Mouse (Mus musculus) midbrain, embryonic 13.5 days (tissue): ENCODE measurements around the gene Ms4a6d. TPM values are rescaled to one million over a fixed set of nuclear protein-coding genes. Genes with fewer than 3 reads are reported as not detected.

Source experiments
- ATAC-seq: fragments of 200-750 bp; cut with Nextera tagmentation; 2 replicates; pipeline ENCODE4 v1.8.0; 2017; ENCODE audit warnings: mild to moderate bottlenecking, moderate TSS enrichment, moderate library complexity
- H3K27ac ChIP-seq: fragments of 300-500 bp; sonication (generic); 2 replicates; pipeline ENCODE4 v1.5.1; 2015; ENCODE audit warnings: inconsistent platforms, mild to moderate bottlenecking, moderate library complexity
- H3K27me3 ChIP-seq: fragments of 300-500 bp; sonication (generic); 2 replicates; pipeline ENCODE4 v1.6.1; 2015; ENCODE audit warnings: mild to moderate bottlenecking, inconsistent platforms
- H3K36me3 ChIP-seq: fragments of 300-500 bp; sonication (generic); 2 replicates; pipeline ENCODE4 v1.6.1; 2015; ENCODE audit warnings: mild to moderate bottlenecking, inconsistent platforms
- H3K4me1 ChIP-seq: fragments of 300-500 bp; sonication (generic); replicated peaks from 2 replicates; pipeline ENCODE4 v1.6.1; 2015; ENCODE audit warnings: inconsistent platforms
- H3K4me2 ChIP-seq: fragments of 300-500 bp; sonication (generic); replicated peaks from 2 replicates; pipeline ENCODE4 v1.6.1; 2015; ENCODE audit warnings: moderate library complexity, mild to moderate bottlenecking, inconsistent platforms
- H3K4me3 ChIP-seq: fragments of 300-500 bp; sonication (generic); replicated peaks from 2 replicates; pipeline ENCODE4 v1.5.1; 2015; ENCODE audit warnings: mild to moderate bottlenecking, inconsistent platforms
- H3K9ac ChIP-seq: fragments of 300-500 bp; sonication (generic); replicated peaks from 2 replicates; pipeline ENCODE4 v1.6.1; 2015; ENCODE audit warnings: mild to moderate bottlenecking, inconsistent platforms
- H3K9me3 ChIP-seq: fragments of 300-500 bp; sonication (generic); 2 replicates; pipeline ENCODE4 v1.6.1; 2016; ENCODE audit warnings: mild to moderate bottlenecking, inconsistent platforms
- WGBS: fragments of 180-500 bp; shearing (Covaris S2); methylation state at CpG from one replicate; pipeline ENCODE4 v1.1.7; 2015; 5-methylcytosine and 5-hydroxymethylcytosine counted together
- polyA plus RNA-seq: library from polyadenylated mRNA; unstranded; fragments of >200 nt; fragmentation: Nextera tagmentation; extraction: Ambion mirVana; gene quantifications from 2 replicates; pipeline ENCODE4 v1.2.1, GENCODE M21; 2015

Ms4a6d gene
- 2.0 and 2.3 TPM in 2 replicates for polyA plus RNA-seq

DNA sequence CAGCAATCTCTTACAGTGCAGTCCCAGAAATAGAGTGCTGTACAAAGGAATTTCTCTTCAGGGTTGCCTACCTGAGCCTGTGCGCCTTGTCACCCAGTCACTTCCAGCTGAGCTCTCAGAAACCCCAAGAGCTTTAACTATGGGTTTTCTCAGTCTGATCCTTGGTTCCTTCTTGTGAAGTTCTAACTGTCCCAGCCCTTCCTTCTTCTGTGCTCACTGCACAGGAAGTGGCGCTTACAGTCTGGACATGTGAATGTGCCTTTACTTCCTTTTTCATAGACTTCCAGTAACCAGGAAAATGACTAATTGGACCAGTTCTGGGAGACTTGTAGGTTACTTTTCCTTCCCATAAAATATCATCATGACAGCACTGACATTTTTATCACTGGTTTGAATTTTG lies at the start of gene Ms4a6d:
TSS of gene Ms4a6d (minus strand) at position 247 of the 400 bp plus-strand sequence.
- ATAC-seq, result no peak
- WGBS, result 91% methylated on average over 2 of the region's 2 CpGs
- no peak within 1 kb of the TSS for H3K9ac ChIP-seq
- H3K4me3 ChIP-seq, result no peak within 1 kb of the TSS
- H3K9me3 ChIP-seq, result no peaks in the 10 kb centered on the region
- no peak within 1 kb of the TSS for H3K4me2 ChIP-seq
- H3K27ac ChIP-seq, result no peak within 1 kb of the TSS
- H3K4me1 ChIP-seq, result no peaks in the 10 kb centered on the region
- no peaks in the 10 kb centered on the region for H3K27me3 ChIP-seq
- H3K36me3 ChIP-seq, result no peaks in the 10 kb centered on the region

DNA sequence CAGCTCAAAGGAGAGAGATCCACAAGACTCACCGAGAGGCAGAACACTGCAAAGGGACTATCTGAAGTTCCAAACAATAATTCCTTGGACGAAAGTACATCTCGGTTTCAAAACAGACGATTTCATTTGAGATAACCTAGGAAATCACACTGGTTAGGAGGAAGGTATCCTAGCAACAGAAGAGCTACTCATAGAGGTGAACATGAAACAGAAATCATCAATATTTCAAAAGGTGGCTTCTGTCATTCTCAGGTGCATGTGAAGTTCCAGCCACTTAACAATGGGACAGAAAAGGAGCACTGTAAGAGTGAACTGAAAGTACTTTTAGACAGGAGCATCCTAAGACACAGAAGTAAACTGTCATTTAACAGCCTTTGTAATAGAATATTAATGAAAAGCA lies 44.9 kb upstream of the Ms4a6d start:
- H3K4me3 ChIP-seq, result no peak overlapping the region
- H3K36me3 ChIP-seq, result no peaks in the 10 kb centered on the region
- H3K9me3 ChIP-seq, result no peaks in the 10 kb centered on the region
- no peak for ATAC-seq
- no peaks in the 10 kb centered on the region for H3K27me3 ChIP-seq
- WGBS, result 78% methylated on average over 4 of the region's 4 CpGs
- no peak overlapping the region for H3K9ac ChIP-seq
- no peaks in the 10 kb centered on the region for H3K4me1 ChIP-seq
- H3K4me2 ChIP-seq, result no peak overlapping the region
- no peak overlapping the region for H3K27ac ChIP-seq

DNA sequence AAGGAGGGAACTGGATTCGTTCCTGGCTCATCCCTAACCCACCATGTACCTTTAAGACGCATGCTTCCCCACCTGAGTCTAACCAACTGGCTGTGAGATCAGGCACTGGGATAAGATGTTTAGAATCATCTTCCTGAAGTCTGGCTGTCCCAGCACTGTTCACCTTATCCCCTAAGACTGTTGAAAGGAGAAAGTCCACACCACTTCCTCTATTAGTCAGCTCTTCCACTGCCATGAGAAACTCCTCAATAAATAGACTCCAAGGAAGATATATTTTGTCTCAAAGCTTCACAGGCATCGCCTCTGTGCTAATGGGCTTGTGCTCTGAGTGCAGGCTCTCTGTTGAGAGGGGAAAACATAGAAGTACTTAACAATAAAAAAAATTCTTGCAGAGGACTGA lies 41.5 kb upstream of the Ms4a6d start:
- no peaks in the 10 kb centered on the region for H3K9me3 ChIP-seq
- WGBS, result 83% methylated on average over 3 of the region's 3 CpGs

DNA sequence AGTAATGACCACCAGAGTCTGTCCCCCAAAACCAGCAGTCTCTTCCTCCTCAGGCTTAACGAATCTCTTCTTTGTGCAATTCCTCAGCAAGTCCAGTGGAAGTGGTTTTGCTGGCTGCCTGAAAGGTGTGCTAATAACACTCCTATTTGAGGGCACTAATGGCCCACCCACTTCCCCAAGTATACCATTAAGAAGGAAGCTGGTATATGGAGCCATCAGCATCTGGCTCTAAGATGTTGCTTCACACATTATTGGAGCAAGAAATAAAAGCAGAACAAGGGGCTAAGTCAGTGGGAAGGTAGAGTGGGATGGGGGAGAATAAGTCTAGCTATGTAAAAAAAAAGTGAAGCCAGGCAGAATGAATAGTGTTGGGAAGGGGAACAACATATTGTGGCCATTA lies 36.1 kb upstream of the Ms4a6d start, which contains the start of gene Ms4a3:
TSS of gene Ms4a3 (minus strand) at position 120 of the 400 bp plus-strand sequence.
- 87% methylated on average over 1 of the region's 1 CpGs for WGBS
- Histone ChIP-seq H3K27ac (no peak within 1 kb of the TSS), H3K4me1 (no peaks in the 10 kb centered on the region), H3K9me3 (no peaks in the 10 kb centered on the region), H3K4me2 (no peak within 1 kb of the TSS), H3K9ac (no peak within 1 kb of the TSS), H3K36me3 (no peaks in the 10 kb centered on the region), H3K27me3 (no peaks in the 10 kb centered on the region), H3K4me3 (no peak within 1 kb of the TSS)
- no peak for ATAC-seq

More for the DNA sequence above, 41.5 kb upstream of the Ms4a6d start:
- Histone ChIP-seq H3K36me3 (no peaks in the 10 kb centered on the region), H3K27me3 (no peaks in the 10 kb centered on the region), H3K27ac (no peak overlapping the region), H3K4me2 (no peak overlapping the region), H3K4me1 (no peaks in the 10 kb centered on the region), H3K9ac (no peak overlapping the region), H3K4me3 (no peak overlapping the region)
- ATAC-seq, result no peak

DNA sequence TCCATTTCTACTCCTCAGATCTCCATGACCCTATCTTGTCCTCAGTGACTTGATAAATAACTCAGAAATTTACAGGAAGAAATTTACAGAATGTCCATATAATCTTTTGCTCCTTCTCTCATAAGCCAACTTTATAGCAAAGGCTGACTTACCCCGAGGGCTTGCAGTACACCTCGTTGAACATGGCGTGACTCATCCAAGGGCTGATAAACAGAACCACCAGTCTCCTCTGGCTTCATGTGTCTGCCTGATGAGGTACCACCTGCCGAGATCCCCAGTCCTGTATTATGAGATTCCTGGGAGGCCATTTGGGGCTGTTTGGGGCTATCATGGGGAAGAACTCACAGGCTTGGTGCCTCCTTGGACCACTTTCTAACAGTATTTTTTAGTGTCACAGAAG lies 34.4 kb upstream of the Ms4a6d start:
- 85% methylated on average over 4 of the region's 4 CpGs for WGBS
- H3K4me2 ChIP-seq, result no peak overlapping the region
- no peaks in the 10 kb centered on the region for H3K27me3 ChIP-seq
- no peaks in the 10 kb centered on the region for H3K36me3 ChIP-seq
- H3K4me1 ChIP-seq, result no peaks in the 10 kb centered on the region
- H3K27ac ChIP-seq, result no peak overlapping the region
- no peaks in the 10 kb centered on the region for H3K9me3 ChIP-seq
- H3K9ac ChIP-seq, result no peak overlapping the region
- H3K4me3 ChIP-seq, result no peak overlapping the region
- no peak for ATAC-seq

DNA sequence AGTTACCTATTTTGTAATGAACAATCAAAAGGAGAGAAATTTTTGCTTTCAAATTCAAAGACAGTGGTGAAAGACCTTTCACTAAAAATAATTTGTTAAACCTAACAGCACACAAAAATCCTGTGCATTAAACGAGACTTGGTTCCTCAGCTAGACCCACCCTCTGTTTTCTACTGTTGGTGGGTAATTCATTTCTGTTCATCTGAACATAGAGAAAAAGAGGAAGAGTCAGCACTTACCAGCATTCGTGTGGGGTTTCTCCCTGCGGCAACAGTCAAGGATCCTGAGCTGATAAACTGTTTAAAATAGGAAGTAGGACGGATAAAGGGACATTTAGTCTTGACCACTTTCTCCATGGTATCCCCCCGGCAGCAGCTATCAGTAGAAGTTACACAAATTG lies 30.9 kb upstream of the Ms4a6d start:
- H3K27me3 ChIP-seq, result no peaks in the 10 kb centered on the region
- H3K9ac ChIP-seq, result no peak overlapping the region
- no peak for ATAC-seq
- no peak overlapping the region for H3K4me2 ChIP-seq
- WGBS, result 87% methylated on average over 5 of the region's 5 CpGs
- no peak overlapping the region for H3K27ac ChIP-seq
- H3K4me1 ChIP-seq, result no peaks in the 10 kb centered on the region
- no peaks in the 10 kb centered on the region for H3K9me3 ChIP-seq
- H3K4me3 ChIP-seq, result no peak overlapping the region
- H3K36me3 ChIP-seq, result no peaks in the 10 kb centered on the region

DNA sequence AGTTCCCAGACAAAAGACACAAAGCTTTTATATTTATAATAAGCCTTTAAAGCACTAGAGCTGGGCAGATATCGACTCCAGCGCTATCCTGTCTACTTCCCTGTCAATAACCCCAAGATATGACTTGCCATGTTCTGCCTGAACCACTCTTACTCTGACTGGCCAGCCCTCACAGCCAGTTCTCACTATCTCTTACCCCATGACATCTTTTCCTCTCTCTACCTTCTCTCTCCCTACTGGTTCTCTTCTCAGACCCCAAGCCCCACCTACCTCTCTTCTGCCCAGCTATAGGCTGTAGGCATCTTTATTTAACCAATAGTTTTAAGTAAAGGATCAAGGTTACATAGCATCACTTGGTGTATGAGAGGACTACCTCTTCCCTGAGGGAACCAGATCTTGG lies 29.7 kb upstream of the Ms4a6d start:
- Histone ChIP-seq H3K4me3 (no peak overlapping the region), H3K9me3 (no peaks in the 10 kb centered on the region), H3K27me3 (no peaks in the 10 kb centered on the region), H3K27ac (no peak overlapping the region), H3K9ac (no peak overlapping the region), H3K36me3 (no peaks in the 10 kb centered on the region), H3K4me1 (no peaks in the 10 kb centered on the region), H3K4me2 (no peak overlapping the region)
- ATAC-seq, result no peak
- WGBS, result 83% methylated on average over 2 of the region's 2 CpGs

DNA sequence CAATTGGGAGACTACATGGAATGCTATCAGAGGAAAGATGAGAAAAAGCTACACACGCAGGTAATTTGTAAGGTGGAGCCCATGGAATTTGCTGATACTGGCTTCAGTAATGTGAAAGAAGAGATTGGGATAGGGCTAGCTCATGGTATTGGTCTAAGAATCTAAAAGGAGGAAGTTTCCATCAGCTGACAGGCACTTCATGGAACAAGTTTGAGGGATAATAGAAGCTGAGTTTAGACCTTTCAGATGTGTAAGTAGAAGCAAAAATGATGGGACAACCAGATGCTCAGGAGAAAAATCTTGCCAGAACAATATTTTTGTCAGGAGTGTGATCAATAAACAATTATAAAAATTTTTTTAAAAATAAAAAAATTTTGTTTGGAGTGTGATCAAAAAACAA lies 29.1 kb upstream of the Ms4a6d start:
- Histone ChIP-seq H3K4me3 (no peak overlapping the region), H3K9me3 (no peaks in the 10 kb centered on the region), H3K36me3 (no peaks in the 10 kb centered on the region), H3K4me2 (no peak overlapping the region), H3K27ac (no peak overlapping the region), H3K4me1 (no peaks in the 10 kb centered on the region), H3K27me3 (no peaks in the 10 kb centered on the region), H3K9ac (no peak overlapping the region)
- WGBS, result 87% methylated on average over 1 of the region's 1 CpGs
- no peak for ATAC-seq

DNA sequence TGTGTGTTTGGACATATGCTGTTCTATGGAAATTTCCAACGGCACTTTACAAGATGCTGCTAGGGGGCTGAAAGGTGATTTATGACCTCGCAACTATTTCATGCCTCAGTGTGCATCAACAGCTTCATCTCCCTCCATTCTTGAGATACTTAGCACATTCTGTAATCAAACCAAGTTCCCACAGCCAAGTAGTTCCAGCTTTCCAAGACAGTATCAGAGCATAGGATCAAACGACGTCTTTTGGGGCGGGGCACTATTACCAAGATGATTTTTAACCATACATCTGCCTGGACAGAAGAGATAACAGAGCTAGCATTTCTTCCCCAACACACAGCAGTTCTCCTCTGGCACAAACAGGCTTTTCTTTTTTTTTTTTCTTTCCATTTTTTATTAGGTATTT lies 20.6 kb upstream of the Ms4a6d start:
- WGBS, result 89% methylated on average over 5 of the region's 5 CpGs
- H3K27me3 ChIP-seq, result no peaks in the 10 kb centered on the region
- no peak overlapping the region for H3K27ac ChIP-seq
- H3K36me3 ChIP-seq, result no peaks in the 10 kb centered on the region
- no peaks in the 10 kb centered on the region for H3K9me3 ChIP-seq
- ATAC-seq, result no peak
- H3K4me1 ChIP-seq, result no peaks in the 10 kb centered on the region
- H3K4me2 ChIP-seq, result no peak overlapping the region
- H3K4me3 ChIP-seq, result no peak overlapping the region
- no peak overlapping the region for H3K9ac ChIP-seq

DNA sequence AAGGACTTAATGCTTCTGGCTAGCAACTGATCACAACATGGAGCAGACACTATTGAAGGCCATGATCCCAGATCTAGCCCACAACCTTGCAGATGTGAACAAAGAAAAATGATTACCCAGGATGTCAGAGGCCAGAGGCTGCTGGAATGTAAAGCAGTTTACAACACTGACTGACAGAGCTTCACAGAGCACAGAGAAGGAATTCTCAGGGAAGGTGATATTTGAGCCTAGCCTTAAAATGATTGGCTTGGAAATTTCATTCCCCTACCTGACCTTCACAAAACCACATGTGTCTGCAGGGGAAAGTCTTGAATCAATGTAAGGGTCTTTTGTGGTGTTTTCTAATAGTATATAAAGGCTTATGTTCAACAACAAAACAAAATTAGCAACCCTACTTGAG lies 20.2 kb upstream of the Ms4a6d start:
- Histone ChIP-seq H3K27me3 (no peaks in the 10 kb centered on the region), H3K27ac (no peak overlapping the region), H3K4me3 (no peak overlapping the region), H3K4me1 (no peaks in the 10 kb centered on the region), H3K9ac (no peak overlapping the region), H3K4me2 (no peak overlapping the region), H3K36me3 (no peaks in the 10 kb centered on the region), H3K9me3 (no peaks in the 10 kb centered on the region)
- no peak for ATAC-seq

DNA sequence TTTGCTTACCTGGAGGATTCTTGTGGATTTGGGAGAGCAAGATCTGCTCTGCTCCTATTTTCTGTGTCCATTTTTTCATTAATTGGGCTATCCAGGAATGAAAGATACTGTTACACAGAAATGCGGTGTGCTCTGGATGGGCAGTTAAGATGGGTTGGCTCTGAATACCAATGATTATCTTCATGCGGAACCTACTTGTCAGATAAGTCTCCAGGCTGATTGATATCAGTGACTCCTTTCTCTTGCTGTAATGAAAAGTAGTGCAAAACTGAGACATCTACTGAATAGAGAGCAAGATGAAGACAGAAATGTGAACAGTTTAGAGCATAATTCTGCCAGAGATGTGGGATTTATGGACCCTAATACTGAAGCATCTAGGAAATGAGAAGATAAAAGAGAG lies 18.9 kb upstream of the Ms4a6d start, which contains the start of gene Ms4a2:
TSS of gene Ms4a2 (minus strand) at position 169 of the 400 bp plus-strand sequence.
- Histone ChIP-seq H3K9me3 (no peaks in the 10 kb centered on the region), H3K36me3 (no peaks in the 10 kb centered on the region), H3K27ac (no peak within 1 kb of the TSS), H3K9ac (no peak within 1 kb of the TSS), H3K4me3 (no peak within 1 kb of the TSS), H3K27me3 (no peaks in the 10 kb centered on the region), H3K4me2 (no peak within 1 kb of the TSS), H3K4me1 (no peaks in the 10 kb centered on the region)
- no peak for ATAC-seq
- WGBS, result 89% methylated on average over 2 of the region's 2 CpGs

DNA sequence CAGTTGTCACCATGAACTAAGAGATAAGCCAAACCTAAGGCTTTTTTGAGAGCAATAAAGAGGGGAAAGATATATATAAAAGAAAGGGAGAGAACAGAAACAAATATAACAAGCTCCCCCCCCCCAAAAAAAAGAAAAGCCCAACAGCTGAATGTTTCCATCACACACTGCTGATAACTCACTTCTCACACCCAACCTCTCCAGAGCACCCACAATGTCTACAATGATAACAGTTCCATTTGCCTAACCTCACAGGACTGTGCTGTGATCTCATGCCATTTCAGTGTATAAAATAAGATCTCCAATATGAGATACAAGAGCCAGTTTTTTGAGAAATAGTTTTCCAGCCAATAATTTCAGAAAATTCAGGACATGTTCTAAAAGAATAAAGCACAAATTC lies 13.3 kb upstream of the Ms4a6d start:
- H3K9me3 ChIP-seq, result no peaks in the 10 kb centered on the region
- ATAC-seq, result no peak
- no peak overlapping the region for H3K27ac ChIP-seq

DNA sequence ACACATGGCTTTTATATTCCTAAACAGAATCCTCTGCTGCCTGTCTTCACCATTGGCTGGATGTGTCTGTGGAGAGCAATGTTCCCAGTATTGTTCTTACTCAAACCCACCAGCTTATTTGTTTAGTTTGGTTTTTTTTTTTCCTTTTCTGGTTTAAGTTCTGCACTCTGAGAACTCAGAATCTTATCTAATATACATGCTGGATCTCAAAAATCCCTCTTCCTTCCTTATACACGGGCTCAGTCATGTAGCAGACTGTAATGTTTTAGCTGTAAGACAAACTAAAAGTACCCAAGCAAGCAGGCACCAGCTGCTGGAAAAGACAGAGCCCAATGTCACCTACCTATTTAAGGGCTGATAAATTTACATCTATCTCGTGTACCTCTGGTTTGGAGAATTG lies 10.2 kb upstream of the Ms4a6d start:
- no peaks in the 10 kb centered on the region for H3K4me1 ChIP-seq
- no peaks in the 10 kb centered on the region for H3K27me3 ChIP-seq
- H3K4me3 ChIP-seq, result no peak overlapping the region
- no peak overlapping the region for H3K27ac ChIP-seq
- no peak overlapping the region for H3K9ac ChIP-seq
- no peak overlapping the region for H3K4me2 ChIP-seq
- H3K9me3 ChIP-seq, result no peaks in the 10 kb centered on the region
- H3K36me3 ChIP-seq, result no peaks in the 10 kb centered on the region
- WGBS, result 72% methylated on average over 2 of the region's 2 CpGs
- ATAC-seq, result no peak

More for the DNA sequence above, 13.3 kb upstream of the Ms4a6d start:
- Histone ChIP-seq H3K4me1 (no peaks in the 10 kb centered on the region), H3K4me3 (no peak overlapping the region), H3K9ac (no peak overlapping the region), H3K27me3 (no peaks in the 10 kb centered on the region), H3K4me2 (no peak overlapping the region), H3K36me3 (no peaks in the 10 kb centered on the region)
